Mouse (Mus musculus) heart, embryonic 13.5 days (tissue): ENCODE results near the gene Fus. TPM values are rescaled to one million over a fixed set of nuclear protein-coding genes. Genes with fewer than 3 reads are reported as not detected.
A peak's percentile ranks its signal among the peaks of the same experiment; 100 is the strongest.

Experiments used
- ATAC-seq: fragments of 200-750 bp; cut with Nextera tagmentation; 2 replicates; pipeline ENCODE4 v1.8.0; 2017; ENCODE audit warnings: moderate TSS enrichment; ENCODE audit not compliant: insufficient number of reproducible peaks, low FRiP score, low TSS enrichment; ENCODE audit errors: extremely low read depth
- H3K27ac ChIP-seq: fragments of 300-500 bp; sonication (generic); replicated peaks from 2 replicates; pipeline ENCODE4 v1.5.1; 2015; ENCODE audit warnings: moderate library complexity, mild to moderate bottlenecking, inconsistent platforms
- H3K27me3 ChIP-seq: fragments of 300-500 bp; sonication (generic); replicated peaks from 2 replicates; pipeline ENCODE4 v1.6.1; 2015; ENCODE audit warnings: mild to moderate bottlenecking, inconsistent platforms
- H3K36me3 ChIP-seq: fragments of 300-500 bp; sonication (generic); 2 replicates; pipeline ENCODE4 v1.6.1; 2015; ENCODE audit warnings: mild to moderate bottlenecking, inconsistent platforms
- H3K4me1 ChIP-seq: fragments of 300-500 bp; sonication (generic); 2 replicates; pipeline ENCODE4 v1.6.1; 2015; ENCODE audit warnings: inconsistent platforms
- H3K4me2 ChIP-seq: fragments of 300-500 bp; sonication (generic); 2 replicates; pipeline ENCODE4 v1.6.1; 2015; ENCODE audit warnings: inconsistent platforms, mild to moderate bottlenecking, moderate library complexity
- H3K4me3 ChIP-seq: fragments of 300-500 bp; sonication (generic); 2 replicates; pipeline ENCODE4 v1.5.1; 2015; ENCODE audit warnings: moderate library complexity, mild to moderate bottlenecking, inconsistent platforms
- H3K9ac ChIP-seq: fragments of 300-500 bp; sonication (generic); 2 replicates; pipeline ENCODE4 v1.6.1; 2015; ENCODE audit warnings: inconsistent platforms, mild to moderate bottlenecking, moderate library complexity
- H3K9me3 ChIP-seq: fragments of 300-500 bp; sonication (generic); 2 replicates; pipeline ENCODE4 v1.6.1; 2016; ENCODE audit warnings: inconsistent platforms
- WGBS: fragments of 180-500 bp; shearing (Covaris S2); methylation state at CpG from one replicate; pipeline ENCODE4 v1.1.7; 2015; ENCODE audit warnings: mixed read lengths; 5-methylcytosine and 5-hydroxymethylcytosine counted together
- polyA plus RNA-seq: library from polyadenylated mRNA; unstranded; fragments of >200 nt; fragmentation: Nextera tagmentation; extraction: Ambion mirVana; gene quantifications from 2 replicates; pipeline ENCODE4 v1.2.1, GENCODE M21; 2015

Fus gene
- polyA plus RNA-seq: 310 and 313 TPM in 2 replicates

DNA sequence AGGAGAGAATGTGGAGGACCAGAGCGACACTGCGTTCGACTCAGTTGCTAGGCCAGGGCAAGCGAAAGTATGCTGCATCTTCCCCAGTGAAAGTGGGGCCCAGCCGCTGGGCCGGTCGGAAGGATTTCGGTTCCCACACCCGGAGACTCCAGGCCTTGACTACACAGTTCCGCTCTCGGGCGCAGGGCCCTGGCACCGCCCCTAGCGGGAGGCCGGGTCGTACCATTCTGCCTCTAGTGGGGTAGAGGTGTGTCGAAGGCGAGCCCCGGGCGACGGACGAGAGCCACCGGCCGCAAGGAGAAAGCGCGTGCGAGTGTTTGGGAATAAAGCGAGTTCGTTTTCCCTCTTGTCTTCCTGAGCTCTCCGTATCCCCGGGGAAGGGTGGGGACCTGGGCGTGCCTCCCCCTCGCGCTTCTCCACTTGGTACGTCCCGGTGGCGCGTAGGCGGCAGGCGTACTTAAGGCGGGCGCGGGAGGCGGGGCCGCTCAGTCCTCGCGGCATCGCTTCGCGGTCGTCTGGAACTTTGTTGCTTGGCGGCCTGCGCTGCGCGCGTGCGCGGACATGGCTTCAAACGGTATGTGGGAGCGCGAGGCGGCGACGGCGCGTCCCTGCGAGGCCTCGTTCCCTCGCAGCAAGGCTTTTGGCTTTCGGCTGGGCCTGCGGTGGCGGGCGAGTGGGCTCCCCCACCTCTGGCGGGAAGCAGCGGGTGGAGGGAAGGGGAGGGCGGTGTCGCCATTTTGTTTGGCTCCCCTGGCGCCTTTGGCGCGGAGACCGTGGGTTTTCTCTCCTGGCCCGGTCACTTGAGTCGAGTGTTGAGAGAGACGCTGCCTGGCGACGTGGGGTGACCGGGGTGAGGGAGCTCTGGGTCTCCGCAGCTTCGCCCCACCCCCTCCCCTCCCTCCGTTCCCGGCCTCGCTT lies at the start of gene Fus:
Gene Fus, plus strand, starts transcription at position 454 of the 918 bp plus-strand sequence.
- ATAC-seq: peak; percentile 91
- H3K27me3 ChIP-seq: no peaks in the 10 kb centered on the region
- peak within 1 kb of the TSS; percentile 97 for H3K9ac ChIP-seq
- H3K4me2 ChIP-seq: peak within 1 kb of the TSS; percentile 85
- H3K4me3 ChIP-seq: peak within 1 kb of the TSS; percentile 86
- peaks cover 34% of the 10 kb centered on the region for H3K36me3 ChIP-seq
- H3K9me3 ChIP-seq: no peaks in the 10 kb centered on the region
- peaks cover 26% of the 10 kb centered on the region for H3K4me1 ChIP-seq
- under 1% methylated on average over 92 of the region's 92 CpGs for WGBS
- peak within 1 kb of the TSS; percentile 97 for H3K27ac ChIP-seq

GRCm38 (mm10) chr7:127918203-127918602 lies 49.1 kb upstream of the Fus start:
- Histone ChIP-seq H3K9ac (no peak overlapping the region), H3K4me3 (no peak overlapping the region), H3K36me3 (peaks cover 69% of the 10 kb centered on the region), H3K4me1 (peaks cover 3% of the 10 kb centered on the region), H3K27ac (no peak overlapping the region), H3K9me3 (no peaks in the 10 kb centered on the region), H3K4me2 (no peak overlapping the region), H3K27me3 (no peaks in the 10 kb centered on the region)
- no peak for ATAC-seq
- 53% methylated on average over 3 of the region's 3 CpGs for WGBS

- WGBS: 70% methylated on average over 7 of the region's 7 CpGs
- Histone ChIP-seq H3K27ac (no peak overlapping the region), H3K27me3 (no peaks in the 10 kb centered on the region), H3K36me3 (peaks cover 77% of the 10 kb centered on the region), H3K4me3 (no peak overlapping the region), H3K4me1 (no peaks in the 10 kb centered on the region), H3K4me2 (no peak overlapping the region), H3K9me3 (no peaks in the 10 kb centered on the region), H3K9ac (no peak overlapping the region)
- no peak for ATAC-seq
Observed at GRCm38 (mm10) chr7:127919290-127919689, 48.0 kb upstream of the Fus start.

DNA sequence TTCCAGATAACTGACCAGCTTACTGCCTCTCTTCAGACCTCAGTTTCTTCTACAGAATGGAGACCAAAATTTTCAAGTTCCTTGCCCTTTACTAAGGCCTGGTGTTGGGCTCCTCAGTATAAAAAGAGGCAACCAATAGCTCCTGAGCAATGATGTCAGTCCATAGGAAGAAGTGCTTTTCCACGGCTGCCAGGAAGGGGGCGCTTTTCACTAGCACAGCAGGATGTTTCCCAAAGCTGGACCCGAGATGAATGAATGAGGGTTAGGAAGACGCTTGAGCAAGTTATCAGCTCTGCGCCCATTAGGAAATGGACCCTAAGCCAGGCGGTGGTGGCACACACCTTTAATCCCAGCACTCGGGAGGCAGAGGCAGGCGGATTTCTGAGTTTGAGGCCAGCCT lies 45.7 kb upstream of the Fus start:
- Histone ChIP-seq H3K27ac (no peak overlapping the region), H3K9me3 (no peaks in the 10 kb centered on the region), H3K4me2 (no peak overlapping the region), H3K4me1 (no peaks in the 10 kb centered on the region), H3K27me3 (no peaks in the 10 kb centered on the region; the same call in 1 of the 2 replicates), H3K9ac (no peak overlapping the region), H3K4me3 (no peak overlapping the region), H3K36me3 (peaks cover 80% of the 10 kb centered on the region)
- ATAC-seq: no peak
- whole genome bisulfite sequencing: 64% methylated on average over 8 of the region's 8 CpGs

GRCm38 (mm10) chr7:127922451-127923275 lies 44.6 kb upstream of the Fus start:
- H3K4me1 ChIP-seq: no peaks in the 10 kb centered on the region
- H3K27me3 ChIP-seq: no peaks in the 10 kb centered on the region; the same call in 1 of the 2 replicates
- no peak overlapping the region for H3K9ac ChIP-seq
- H3K4me2 ChIP-seq: no peak overlapping the region
- no peak overlapping the region for H3K27ac ChIP-seq
- H3K9me3 ChIP-seq: no peaks in the 10 kb centered on the region
- ATAC-seq: no peak
- peaks cover 73% of the 10 kb centered on the region for H3K36me3 ChIP-seq
- no peak overlapping the region for H3K4me3 ChIP-seq
- WGBS: 72% methylated on average over 6 of the region's 6 CpGs

GRCm38 (mm10) chr7:127923714-127924113 lies 43.5 kb upstream of the Fus start:
- Histone ChIP-seq H3K4me2 (no peak overlapping the region), H3K36me3 (peaks cover 65% of the 10 kb centered on the region), H3K27ac (no peak overlapping the region), H3K9me3 (no peaks in the 10 kb centered on the region), H3K27me3 (peaks cover 9% of the 10 kb centered on the region), H3K4me1 (peaks cover 3% of the 10 kb centered on the region), H3K4me3 (no peak overlapping the region), H3K9ac (no peak overlapping the region)
- 82% methylated on average over 5 of the region's 5 CpGs for WGBS
- no peak for ATAC-seq

DNA sequence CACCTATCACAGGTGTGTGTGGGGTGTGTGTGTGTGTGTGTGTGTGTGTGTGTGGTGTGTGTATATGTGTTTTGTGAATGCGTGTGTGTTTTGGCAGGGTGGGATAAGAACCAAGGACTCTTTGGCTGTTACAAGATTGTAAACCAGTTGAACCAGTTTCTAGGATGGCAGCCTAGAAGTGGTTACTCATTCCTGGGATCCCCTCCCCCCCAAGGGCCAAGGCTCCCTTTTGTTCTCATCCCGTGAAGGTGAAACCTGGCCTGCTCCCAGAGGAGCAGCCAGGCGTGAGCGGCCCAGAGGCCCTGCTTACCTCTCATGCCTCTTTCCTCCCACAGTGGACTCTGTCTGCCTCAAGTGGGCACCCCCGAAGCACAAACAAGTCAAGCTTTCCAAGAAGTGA lies 42.0 kb upstream of the Fus start:
- Histone ChIP-seq H3K9ac (no peak overlapping the region), H3K27ac (no peak overlapping the region)
- no peak for ATAC-seq

GRCm38 (mm10) chr7:127926066-127926465 lies 41.2 kb upstream of the Fus start:
- H3K4me3 ChIP-seq: no peak overlapping the region
- peaks cover 55% of the 10 kb centered on the region for H3K36me3 ChIP-seq
- 86% methylated on average over 8 of the region's 8 CpGs for WGBS
- no peak overlapping the region for H3K4me2 ChIP-seq
- no peaks in the 10 kb centered on the region for H3K9me3 ChIP-seq
- no peak overlapping the region for H3K27ac ChIP-seq
- H3K9ac ChIP-seq: no peak overlapping the region
- H3K4me1 ChIP-seq: peaks cover 14% of the 10 kb centered on the region
- ATAC-seq: no peak
- H3K27me3 ChIP-seq: peaks cover 29% of the 10 kb centered on the region

More for the DNA sequence above, 42.0 kb upstream of the Fus start:
- Histone ChIP-seq H3K4me2 (no peak overlapping the region), H3K36me3 (peaks cover 62% of the 10 kb centered on the region), H3K9me3 (no peaks in the 10 kb centered on the region), H3K4me3 (no peak overlapping the region), H3K27me3 (peaks cover 24% of the 10 kb centered on the region), H3K4me1 (peaks cover 14% of the 10 kb centered on the region)
- WGBS: 76% methylated on average over 5 of the region's 5 CpGs

GRCm38 (mm10) chr7:127926846-127927245 lies 40.4 kb upstream of the Fus start:
- 81% methylated on average over 11 of the region's 11 CpGs for WGBS
- H3K4me3 ChIP-seq: no peak overlapping the region
- H3K36me3 ChIP-seq: peaks cover 49% of the 10 kb centered on the region
- H3K27ac ChIP-seq: no peak overlapping the region
- peaks cover 21% of the 10 kb centered on the region for H3K4me1 ChIP-seq
- ATAC-seq: no peak
- no peak overlapping the region for H3K4me2 ChIP-seq
- H3K27me3 ChIP-seq: peaks cover 29% of the 10 kb centered on the region
- no peaks in the 10 kb centered on the region for H3K9me3 ChIP-seq
- H3K9ac ChIP-seq: no peak overlapping the region

GRCm38 (mm10) chr7:127927726-127928125 lies 39.5 kb upstream of the Fus start:
- H3K4me3 ChIP-seq: no peak overlapping the region
- ATAC-seq: no peak
- H3K9me3 ChIP-seq: no peaks in the 10 kb centered on the region
- H3K4me1 ChIP-seq: peaks cover 25% of the 10 kb centered on the region
- peaks cover 40% of the 10 kb centered on the region for H3K36me3 ChIP-seq
- WGBS: 84% methylated on average over 11 of the region's 11 CpGs
- H3K9ac ChIP-seq: no peak overlapping the region
- no peak overlapping the region for H3K4me2 ChIP-seq
- peaks cover 29% of the 10 kb centered on the region for H3K27me3 ChIP-seq
- H3K27ac ChIP-seq: no peak overlapping the region

DNA sequence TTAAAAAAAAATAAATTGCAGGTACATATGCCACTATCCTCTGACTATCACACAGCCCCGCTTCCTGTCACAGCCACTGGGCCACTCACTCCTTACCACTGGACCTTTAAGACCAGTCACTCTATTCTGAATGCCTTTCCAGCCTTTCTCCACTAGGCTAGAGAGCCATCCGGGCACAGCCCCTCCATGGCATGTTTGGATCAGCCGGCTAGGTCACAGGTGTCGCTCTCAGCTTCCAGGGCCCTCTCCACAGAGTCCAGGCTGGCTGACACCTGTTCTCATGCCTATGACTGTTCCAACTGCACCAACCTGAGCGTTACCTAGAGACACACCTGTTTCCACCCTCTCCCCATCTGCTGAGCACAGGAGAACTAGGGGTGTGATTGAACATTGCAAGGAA lies 38.7 kb upstream of the Fus start:
- peak overlapping the region; percentile 61; the same call in 1 of the 2 replicates for H3K9ac ChIP-seq
- WGBS: 40% methylated on average over 5 of the region's 5 CpGs

More for the DNA sequence above, 38.7 kb upstream of the Fus start:
- Histone ChIP-seq H3K4me2 (peak overlapping the region; percentile 62), H3K9me3 (no peaks in the 10 kb centered on the region), H3K4me1 (peaks cover 25% of the 10 kb centered on the region), H3K27ac (no peak overlapping the region), H3K27me3 (peaks cover 29% of the 10 kb centered on the region), H3K36me3 (peaks cover 32% of the 10 kb centered on the region), H3K4me3 (peak overlapping the region; percentile 40; the same call in 1 of the 2 replicates)
- no peak for ATAC-seq
